Mouse (Mus musculus): ENCODE measurements at regions not wholly inside any gene's neighbourhood (a gene's known extent, or its start where the extent isn't known, plus 50 kb on each side); places are given as distances from the start of the nearest gene placed in this dataset.

- TF ChIP-seq POLR2A (IDR thresholded peaks at IDR 0.05; ENCODE audit: low read depth, low read length) (no peak), CTCF (IDR thresholded peaks at IDR 0.05; ENCODE audit: extremely low read depth, insufficient read length, insufficient replicate concordance, low read depth, low read length) (no peak)
Observed at GRCm38 (mm10) chr4:84173441-84173840, 501.6 kb downstream of the Bnc2 start.

Measured in small intestine, adult 2 months (tissue).